Comparison of ENCODE assay signal across 8 mouse cellular contexts in genomic region chr12:70975891-70976290, GRCm38 (mm10). TPM values are rescaled to one million over a fixed set of nuclear protein-coding genes. Genes with fewer than 3 reads are reported as not detected.
DNase-seq lines count a peak whose midpoint lies in the region; ATAC-seq and TF ChIP-seq lines count a peak whose summit lies in the region.

No protein-coding gene starts in this region.

- 62% methylated on average over 3 of the region's 3 CpGs for WGBS in heart, embryonic 12.5 days
- WGBS in heart, postnatal 0 days: 45% methylated on average over 3 of the region's 3 CpGs
- 46% methylated on average over 3 of the region's 3 CpGs for WGBS in liver, postnatal 0 days (ENCODE audit: insufficient replicate concordance)

- TF ChIP-seq CTCF in G1E (IDR thresholded peaks at IDR 0.05; ENCODE audit: low read depth, low read length): no peak
- TF ChIP-seq CTCF in heart, postnatal 0 days (IDR thresholded peaks at IDR 0.05; ENCODE audit: low read depth): no peak
- TF ChIP-seq CTCF in liver, postnatal 0 days (IDR thresholded peaks at IDR 0.05; ENCODE audit: low read depth): no peak

- H3K27ac ChIP-seq in heart, embryonic 12.5 days (ENCODE audit: poor library complexity, severe bottlenecking): no peak overlapping the region
- H3K27ac ChIP-seq in heart, postnatal 0 days (ENCODE audit: low read depth): no peak overlapping the region
- no peak overlapping the region; the same call in 1 of the 2 replicates for H3K27ac ChIP-seq in liver, postnatal 0 days (ENCODE audit: low read depth)

- peaks cover 8% of the 10 kb centered on the region for H3K4me1 ChIP-seq in heart, embryonic 12.5 days (replicated peaks)
- H3K4me1 ChIP-seq in G1E (ENCODE audit: insufficient read depth, low read depth, low read length): peaks cover 32% of the 10 kb centered on the region
- H3K4me1 ChIP-seq in heart, postnatal 0 days (ENCODE audit: control insufficient read depth, insufficient read depth): peaks cover 8% of the 10 kb centered on the region; the same call in 1 of the 2 replicates
- peaks cover 9% of the 10 kb centered on the region for H3K4me1 ChIP-seq in liver, postnatal 0 days (ENCODE audit: insufficient read depth)

- H3K36me3 ChIP-seq in heart, embryonic 12.5 days: peaks cover 29% of the 10 kb centered on the region
- H3K36me3 ChIP-seq in G1E (replicated peaks): peaks cover 35% of the 10 kb centered on the region
- peaks cover 17% of the 10 kb centered on the region; the same call in 1 of the 2 replicates for H3K36me3 ChIP-seq in heart, postnatal 0 days (replicated peaks; ENCODE audit: control insufficient read depth, insufficient read depth, low read length)
- H3K36me3 ChIP-seq in liver, postnatal 0 days (replicated peaks; ENCODE audit: insufficient read depth, low read length): peaks cover 21% of the 10 kb centered on the region

- H3K9me3 ChIP-seq in heart, embryonic 12.5 days (replicated peaks): no peaks in the 10 kb centered on the region
- no peaks in the 10 kb centered on the region for H3K9me3 ChIP-seq in G1E (replicated peaks)
- H3K9me3 ChIP-seq in heart, postnatal 0 days (replicated peaks; ENCODE audit: control insufficient read depth, low read length): no peaks in the 10 kb centered on the region
- no peaks in the 10 kb centered on the region for H3K9me3 ChIP-seq in liver, postnatal 0 days (ENCODE audit: low read length)

- H3K9ac ChIP-seq in heart, embryonic 12.5 days: peak overlapping the region; percentile 99
- peak overlapping the region; percentile 86 for H3K9ac ChIP-seq in heart, postnatal 0 days (replicated peaks; ENCODE audit: low read depth, low read length)
- H3K9ac ChIP-seq in liver, postnatal 0 days (replicated peaks): peak overlapping the region; percentile 99

- no peaks in the 10 kb centered on the region for H3K27me3 ChIP-seq in heart, embryonic 12.5 days (replicated peaks)
- H3K27me3 ChIP-seq in G1E (ENCODE audit: insufficient read depth, low read length): no peaks in the 10 kb centered on the region
- no peaks in the 10 kb centered on the region for H3K27me3 ChIP-seq in heart, postnatal 0 days (ENCODE audit: control insufficient read depth, insufficient read depth, low read length)
- no peaks in the 10 kb centered on the region for H3K27me3 ChIP-seq in liver, postnatal 0 days (ENCODE audit: insufficient read depth, low read length)

- H3K4me2 ChIP-seq in heart, embryonic 12.5 days: peak overlapping the region; percentile 90
- H3K4me2 ChIP-seq in heart, postnatal 0 days (ENCODE audit: low read depth, low read length): peak overlapping the region; percentile 74
- H3K4me2 ChIP-seq in liver, postnatal 0 days (ENCODE audit: low read depth, low read length): peak overlapping the region; percentile 87

- no peak for DNase-seq in heart, postnatal 4 days
- DNase-seq in G1E (ENCODE audit: low spot score): no peak
- no peak for DNase-seq in heart, postnatal 0 days (ENCODE audit: low spot score)
- DNase-seq in liver, postnatal 0 days: no peak
- DNase-seq in adrenal gland, adult (ENCODE audit: inconsistent age in 2 of 2, low spot score in 1 of 2): no peak
- DNase-seq in thymus, postnatal 36 days: no peak
- DNase-seq in adrenal gland, postnatal 4 days (ENCODE audit: low spot score in 2 of 2): no peak

- TF ChIP-seq EP300 in heart, postnatal 0 days (IDR thresholded peaks at IDR 0.05; ENCODE audit: low read depth): no peak
- TF ChIP-seq EP300 in liver, postnatal 0 days (IDR thresholded peaks at IDR 0.05; ENCODE audit: low read depth): no peak

- peak overlapping the region; percentile 96 for H3K4me3 ChIP-seq in heart, embryonic 12.5 days
- peak overlapping the region; percentile 91 for H3K4me3 ChIP-seq in G1E (ENCODE audit: low read depth, low read length)
- H3K4me3 ChIP-seq in heart, postnatal 0 days (ENCODE audit: low read depth, low read length): peak overlapping the region; percentile 83
- H3K4me3 ChIP-seq in liver, postnatal 0 days (ENCODE audit: low read depth, low read length): peak overlapping the region; percentile 96

- no peak for ATAC-seq in heart, embryonic 12.5 days (ENCODE audit: insufficient number of reproducible peaks, low FRiP score)
- no peak for ATAC-seq in G1E (ENCODE audit: extremely low read depth, insufficient number of reproducible peaks, low FRiP score, poor library complexity, severe bottlenecking)
- no peak for ATAC-seq in heart, postnatal 0 days (ENCODE audit: insufficient read depth, low read depth)
- no peak for ATAC-seq in liver, postnatal 0 days

RNA-seq across cellular contexts. Expression of gene Psma3, which starts 1.5 kb away (rescaled TPM):
- polyA plus RNA-seq in heart, embryonic 12.5 days (2016; fragmentation: Nextera tagmentation; extraction: Ambion mirVana): 421 and 431 TPM in 2 replicates
- 100 to 1,000 TPM; 257 to 261 TPM for total RNA-seq in heart, postnatal 4 days (2021)
- 183 and 246 TPM in 2 replicates for total RNA-seq in G1E (2014; fragmentation: Nextera tagmentation)
- 341 and 392 TPM in 2 replicates for total RNA-seq in G1E (2017)
- 16.7 and 25.5 TPM in 2 replicates for polyA plus RNA-seq in G1E (2012)
- total RNA-seq in heart, postnatal 0 days (2014; rRNA removed; ENCODE audit: low replicate concordance): 94.8 and 128 TPM in 2 replicates
- polyA plus RNA-seq in heart, postnatal 0 days (2015; fragmentation: Nextera tagmentation; extraction: Ambion mirVana): 487 and 507 TPM in 2 replicates
- 288 and 297 TPM in 2 replicates for polyA plus RNA-seq in liver, postnatal 0 days (2015; fragmentation: Nextera tagmentation; extraction: Ambion mirVana)
- 100 to 1,000 TPM; 326 to 333 TPM for total RNA-seq in adrenal gland, postnatal 4 days (2021)

RNA-seq across cellular contexts. Expression of gene Actr10, which starts 38.2 kb away (rescaled TPM):
- 196 and 197 TPM in 2 replicates for polyA plus RNA-seq in heart, embryonic 12.5 days (2016; fragmentation: Nextera tagmentation; extraction: Ambion mirVana)
- 100 to 1,000 TPM; 165 to 176 TPM for total RNA-seq in heart, postnatal 4 days (2021)
- total RNA-seq in G1E (2014; fragmentation: Nextera tagmentation) (113 and 139 TPM in 2 replicates), G1E (2017) (126 and 142 TPM in 2 replicates)
- polyA plus RNA-seq in G1E (2012): 3.5 and 5.3 TPM in 2 replicates
- 81.4 and 119 TPM in 2 replicates for total RNA-seq in heart, postnatal 0 days (2014; rRNA removed; ENCODE audit: low replicate concordance)
- 232 and 239 TPM in 2 replicates for polyA plus RNA-seq in heart, postnatal 0 days (2015; fragmentation: Nextera tagmentation; extraction: Ambion mirVana)
- 108 and 109 TPM in 2 replicates for polyA plus RNA-seq in liver, postnatal 0 days (2015; fragmentation: Nextera tagmentation; extraction: Ambion mirVana)
- total RNA-seq in adrenal gland, postnatal 4 days (2021): 100 to 1,000 TPM; 206 to 212 TPM

RNA-seq across cellular contexts. Expression of gene Arid4a, which starts 39.9 kb away (rescaled TPM):
- 24.0 and 25.3 TPM in 2 replicates for polyA plus RNA-seq in heart, embryonic 12.5 days (2016; fragmentation: Nextera tagmentation; extraction: Ambion mirVana)
- 10 to 100 TPM; 13.0 to 13.4 TPM for total RNA-seq in heart, postnatal 4 days (2021)
- total RNA-seq in G1E (2014; fragmentation: Nextera tagmentation) (55.4 and 57.4 TPM in 2 replicates), G1E (2017) (44.5 and 57.5 TPM in 2 replicates)
- polyA plus RNA-seq in G1E (2012): 11.7 and 12.4 TPM in 2 replicates
- 3.2 and 6.9 TPM in 2 replicates for total RNA-seq in heart, postnatal 0 days (2014; rRNA removed; ENCODE audit: low replicate concordance)
- 18.1 and 21.4 TPM in 2 replicates for polyA plus RNA-seq in heart, postnatal 0 days (2015; fragmentation: Nextera tagmentation; extraction: Ambion mirVana)
- 19.3 and 20.6 TPM in 2 replicates for polyA plus RNA-seq in liver, postnatal 0 days (2015; fragmentation: Nextera tagmentation; extraction: Ambion mirVana)
- 10 to 100 TPM; 28.1 to 29.1 TPM for total RNA-seq in adrenal gland, postnatal 4 days (2021)
